Mouse (Mus musculus): ENCODE results near the gene Setd1b.

Gene Setd1b

DNA sequence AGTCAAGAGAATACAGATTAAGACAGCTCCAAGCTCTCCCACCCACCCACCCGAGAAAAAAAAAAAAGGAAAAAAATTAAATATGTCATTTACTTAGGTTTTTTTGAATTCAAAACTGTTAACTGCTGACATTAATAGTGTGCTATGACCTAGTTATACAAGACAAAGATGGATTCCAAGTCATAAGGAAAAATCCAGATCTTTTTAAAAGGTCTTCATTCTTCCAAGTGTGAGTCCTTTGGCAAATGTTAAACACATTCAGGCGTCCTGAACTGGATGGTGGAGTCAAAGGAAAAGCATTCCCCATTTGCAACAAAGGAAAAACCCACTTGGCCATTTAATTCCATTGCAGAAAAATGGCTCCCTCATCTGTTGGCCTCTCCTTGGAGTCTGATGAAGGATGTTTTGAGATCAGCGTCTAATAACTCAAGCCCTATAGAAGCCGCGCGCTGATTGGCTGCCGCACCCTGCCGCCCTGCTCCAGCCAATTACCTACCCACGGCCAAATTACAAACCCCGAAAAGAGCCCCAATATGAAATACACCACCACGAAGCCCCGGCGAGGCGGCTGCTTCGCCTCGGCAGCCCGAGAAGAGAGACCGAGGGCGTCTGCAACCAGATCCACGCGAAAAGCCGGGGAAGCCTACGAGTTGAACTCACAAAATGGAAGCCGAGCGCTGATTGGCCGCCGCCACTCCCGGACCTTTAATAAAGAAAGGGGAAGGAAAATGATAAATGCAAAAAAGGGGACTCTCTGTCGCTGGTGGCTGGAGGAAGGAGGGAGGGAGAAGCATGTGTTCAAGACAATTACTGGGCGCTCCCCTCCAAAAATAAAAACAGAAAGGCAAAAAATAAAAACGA, 1.1 kb upstream of the Setd1b start:
- DNase-seq (ENCODE audit: low read depth, low spot score), result peak; percentile 95

DNA sequence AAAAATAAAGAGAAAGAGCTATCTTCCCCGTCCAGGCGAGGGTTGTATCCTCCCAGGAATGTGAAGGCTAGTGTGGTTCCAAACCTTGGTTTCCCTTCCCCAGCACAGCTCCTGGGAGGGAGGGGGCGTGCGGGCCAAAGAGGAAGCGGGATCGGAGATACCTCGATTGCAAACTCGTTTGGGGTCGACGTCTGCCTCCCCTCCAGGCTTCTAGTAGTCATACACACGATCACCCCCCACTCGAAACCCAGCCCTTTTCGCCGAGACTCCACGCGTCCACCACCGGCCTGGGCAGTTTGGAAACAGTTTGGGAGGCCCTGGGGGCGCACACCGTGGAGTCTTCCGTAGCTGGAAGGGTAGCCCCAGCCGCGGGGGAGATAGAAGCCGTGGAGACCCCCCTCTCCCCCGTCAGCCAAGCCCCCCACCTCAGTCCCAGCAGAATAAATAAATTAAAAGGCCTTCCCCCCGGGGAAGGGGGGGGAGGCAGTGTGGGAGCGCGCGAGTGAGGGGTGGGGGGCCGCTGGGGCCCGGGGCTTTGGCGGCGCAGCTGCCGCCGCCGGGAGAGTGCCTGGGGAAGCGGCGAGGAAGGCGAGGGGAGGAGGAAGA, 335 bp upstream of the Setd1b start:
- DNase-seq (ENCODE audit: low read depth, low spot score), result peak; percentile 57

DNA sequence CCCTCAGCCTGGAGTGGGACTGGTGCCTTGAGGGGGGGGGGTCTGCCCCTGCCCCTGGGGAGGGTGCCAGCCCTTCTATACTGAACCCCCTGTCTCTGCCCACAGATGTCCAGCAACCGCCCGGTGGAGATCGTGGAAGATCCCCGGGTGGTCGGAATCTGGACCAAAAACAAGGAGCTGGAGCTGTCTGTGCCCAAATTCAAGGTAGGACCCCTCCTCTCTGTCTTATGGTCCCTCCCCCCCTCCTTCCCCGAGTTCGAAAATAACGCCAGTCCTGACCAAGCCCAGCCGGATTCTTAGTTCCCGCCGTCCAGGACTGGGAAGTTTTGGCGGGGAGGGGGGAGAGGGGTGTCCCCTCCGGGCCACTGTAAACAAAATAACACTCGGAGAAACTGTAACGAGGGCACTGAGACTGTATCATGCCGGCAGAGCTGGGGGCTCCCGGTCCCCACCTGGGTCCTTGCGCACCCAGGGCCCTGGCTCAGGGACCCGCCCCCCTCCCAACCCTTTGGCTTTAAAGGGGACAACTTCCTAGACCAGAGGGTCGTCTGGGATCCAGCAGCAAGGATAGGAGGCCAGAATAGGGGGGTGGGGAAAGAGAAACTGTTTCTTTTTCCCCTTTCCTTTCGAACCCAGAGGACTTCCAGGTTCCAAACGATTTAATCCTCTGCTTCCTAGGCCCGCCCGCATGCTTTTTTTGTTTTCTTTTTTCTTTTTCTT, 1.4 kb downstream of the Setd1b start:
- DNase-seq (ENCODE audit: low read depth, low spot score), result peak; percentile 62

DNA sequence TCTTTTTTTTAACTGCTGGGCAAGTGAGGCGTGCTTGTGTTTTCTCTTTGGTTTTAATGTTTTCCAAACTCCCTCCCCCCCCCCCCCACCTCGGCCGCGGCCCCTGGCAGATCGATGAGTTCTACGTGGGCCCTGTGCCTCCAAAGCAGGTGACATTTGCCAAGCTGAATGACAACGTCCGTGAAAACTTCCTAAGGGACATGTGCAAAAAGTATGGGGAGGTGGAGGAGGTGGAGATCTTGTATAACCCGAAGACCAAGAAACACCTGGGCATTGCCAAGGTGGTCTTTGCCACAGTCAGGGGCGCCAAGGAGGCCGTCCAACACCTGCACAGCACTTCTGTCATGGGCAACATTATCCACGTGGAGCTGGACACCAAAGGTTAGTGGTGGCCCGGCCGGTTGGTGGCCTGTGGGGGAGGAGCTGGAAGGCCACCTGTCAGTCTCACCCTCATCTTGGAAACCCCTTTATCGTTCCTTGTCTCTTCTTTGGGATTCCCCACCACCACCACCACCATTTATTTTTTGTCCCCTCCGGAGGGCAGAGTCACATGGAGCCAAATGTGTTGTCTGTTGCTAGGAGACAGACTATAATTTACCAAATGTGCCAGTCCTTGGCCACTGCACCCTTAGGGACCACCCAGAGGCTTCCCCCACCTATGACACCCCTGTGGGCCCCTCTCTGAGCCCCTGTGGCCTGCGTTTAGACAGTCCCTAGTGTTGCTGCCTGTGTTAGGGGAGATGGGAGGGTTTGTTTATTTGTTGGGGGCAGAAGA, 2.2 kb downstream of the Setd1b start:
- no peak for DNase-seq (ENCODE audit: low read depth, low spot score)

DNA sequence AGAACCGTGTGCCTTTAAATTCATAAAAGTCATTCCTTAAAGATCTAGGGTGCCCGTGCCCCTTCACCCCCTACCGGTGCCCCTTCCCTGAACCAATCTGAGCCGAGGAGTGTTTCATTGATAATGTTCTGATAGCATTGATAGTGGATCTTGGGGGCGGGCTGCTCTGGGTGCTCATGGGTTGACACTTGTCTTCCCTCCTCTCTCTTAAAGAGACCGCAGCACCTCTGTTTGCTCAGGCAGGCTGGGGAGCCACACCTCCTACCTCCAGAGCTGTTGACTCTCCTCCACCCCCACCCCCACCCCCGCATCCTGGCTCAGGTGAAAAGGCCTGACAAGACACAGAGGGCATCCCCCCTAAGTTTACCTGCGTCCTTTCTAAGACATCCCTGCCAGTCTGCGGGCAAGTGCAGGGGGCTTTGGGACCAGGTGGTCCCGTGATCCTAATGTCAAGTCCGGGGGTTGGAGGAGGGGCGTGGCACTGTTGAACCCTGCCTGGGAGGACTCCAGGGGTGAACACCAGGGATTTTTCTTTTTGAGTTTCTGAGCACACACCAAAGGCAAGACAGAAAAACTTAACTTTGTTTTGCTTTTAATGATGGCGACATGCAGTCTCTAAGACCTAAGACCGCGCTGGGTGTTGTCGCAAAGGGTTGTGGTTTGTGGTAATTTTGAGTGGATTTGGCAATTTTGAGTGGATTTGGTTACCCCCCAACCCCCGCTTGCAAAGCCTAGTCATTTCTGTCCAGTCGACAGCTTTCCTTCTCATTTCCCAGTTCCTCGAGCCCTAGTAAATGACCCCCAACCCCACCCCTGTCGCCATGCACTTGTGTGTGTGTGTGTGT, 3.0 kb downstream of the Setd1b start:
- no peak for DNase-seq (ENCODE audit: low read depth, low spot score)

DNA sequence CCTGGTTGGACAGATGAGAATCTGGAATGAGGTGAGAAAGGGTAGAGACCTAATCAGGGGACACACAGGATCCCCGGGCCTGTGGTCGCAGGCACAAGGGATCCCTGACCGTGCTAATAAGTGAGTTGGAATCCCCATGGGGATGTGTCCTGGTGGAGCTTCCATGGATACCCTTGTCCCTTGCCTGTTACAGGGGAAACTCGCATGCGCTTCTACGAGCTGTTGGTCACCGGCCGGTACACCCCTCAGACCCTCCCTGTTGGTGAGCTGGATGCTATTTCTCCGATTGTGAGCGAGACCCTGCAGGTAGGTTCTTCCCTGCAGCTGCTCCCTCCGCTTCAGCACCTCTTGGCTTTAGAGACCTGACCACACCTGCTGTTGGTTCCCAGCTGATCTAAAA, 4.4 kb downstream of the Setd1b start:
- no peak for DNase-seq (ENCODE audit: low read depth, low spot score)

DNA sequence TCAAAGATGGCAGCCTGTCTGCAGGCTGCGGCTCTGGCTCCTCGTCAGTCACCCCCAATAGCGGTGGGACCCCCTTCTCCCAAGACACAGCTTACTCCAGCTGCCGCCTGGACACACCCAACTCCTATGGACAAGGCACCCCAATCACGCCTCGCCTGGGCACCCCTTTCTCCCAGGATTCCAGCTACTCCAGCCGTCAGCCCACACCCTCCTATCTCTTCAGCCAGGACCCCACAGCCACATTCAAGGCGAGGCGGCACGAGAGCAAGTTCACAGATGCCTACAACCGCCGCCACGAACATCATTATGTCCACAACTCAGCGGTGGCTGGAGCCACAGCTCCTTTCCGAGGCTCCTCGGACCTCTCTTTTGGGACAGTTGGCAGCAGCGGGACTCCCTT, 5.6 kb downstream of the Setd1b start:
- no peak for DNase-seq (ENCODE audit: low read depth, low spot score)

DNA sequence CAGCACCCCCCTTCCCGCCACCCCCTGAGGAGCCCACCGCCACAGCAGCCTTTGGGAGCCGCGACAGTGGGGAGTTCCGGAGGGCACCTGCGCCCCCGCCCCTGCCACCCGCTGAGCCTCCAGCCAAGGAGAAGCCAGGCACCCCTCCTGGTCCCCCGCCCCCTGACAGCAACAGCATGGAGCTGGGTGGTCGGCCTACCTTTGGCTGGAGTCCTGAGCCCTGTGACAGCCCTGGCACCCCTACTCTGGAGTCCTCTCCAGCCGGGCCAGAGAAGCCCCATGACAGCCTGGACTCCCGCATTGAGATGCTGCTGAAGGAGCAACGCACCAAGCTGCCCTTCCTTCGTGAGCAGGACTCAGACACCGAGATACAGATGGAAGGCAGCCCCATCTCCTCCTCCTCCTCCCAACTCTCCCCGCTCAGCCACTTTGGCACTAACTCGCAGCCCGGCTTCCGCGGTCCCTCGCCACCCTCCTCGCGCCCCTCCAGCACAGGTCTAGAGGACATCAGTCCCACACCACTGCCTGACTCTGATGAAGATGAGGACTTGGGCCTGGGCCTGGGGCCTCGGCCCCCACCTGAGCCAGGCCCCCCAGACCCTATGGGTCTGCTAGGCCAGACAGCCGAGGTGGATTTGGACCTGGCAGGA, 6.2 kb downstream of the Setd1b start:
- no peak for DNase-seq (ENCODE audit: low read depth, low spot score)

DNA sequence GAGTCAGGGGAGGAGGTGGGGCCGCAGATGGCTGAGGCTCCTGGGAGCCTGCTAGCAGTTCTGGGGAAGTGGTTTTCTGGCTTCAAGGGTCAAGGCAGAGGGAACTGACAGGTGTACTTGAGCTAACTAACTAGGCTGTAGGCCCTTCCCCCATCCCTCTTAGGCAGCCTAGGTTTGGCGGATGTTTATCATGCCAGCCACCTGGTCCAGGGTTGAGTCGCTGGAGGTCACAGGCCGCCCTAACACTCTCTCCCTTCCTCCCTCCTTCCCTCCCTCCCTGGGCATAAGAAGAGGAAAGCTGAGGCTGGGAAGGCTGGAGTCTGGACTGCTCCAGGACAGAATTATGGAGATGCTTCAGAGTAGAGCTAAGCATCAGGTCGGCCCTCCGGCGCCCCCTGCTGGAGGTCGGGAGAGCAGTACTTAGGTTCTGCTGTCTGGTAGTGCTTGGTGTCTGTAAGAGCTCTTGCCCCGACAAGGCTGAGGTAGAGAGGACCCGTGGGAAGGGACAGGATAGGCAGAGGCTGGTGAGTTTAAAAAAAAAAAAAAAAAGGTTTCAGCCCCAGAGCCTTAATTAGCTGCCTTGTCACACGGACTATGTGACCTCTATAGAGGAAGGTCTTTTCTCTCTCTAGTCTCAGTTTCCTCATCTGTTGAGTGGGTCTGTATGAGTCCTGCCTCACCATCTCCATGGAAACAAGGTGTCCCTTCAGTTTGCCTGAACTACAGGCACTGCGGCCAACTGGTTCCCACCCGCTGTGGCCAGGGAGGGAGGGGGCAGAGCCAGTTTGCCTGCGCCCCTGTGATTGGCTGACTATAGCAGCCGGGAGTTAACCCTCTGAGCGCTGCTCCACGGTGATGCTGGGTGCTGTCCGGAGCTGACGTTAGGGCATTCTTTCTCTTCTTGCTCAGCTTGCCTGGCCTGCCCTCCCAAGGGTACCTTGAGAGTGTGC, 7.7 kb downstream of the Setd1b start:
- peak; percentile 90 for DNase-seq (ENCODE audit: low read depth, low spot score)

DNA sequence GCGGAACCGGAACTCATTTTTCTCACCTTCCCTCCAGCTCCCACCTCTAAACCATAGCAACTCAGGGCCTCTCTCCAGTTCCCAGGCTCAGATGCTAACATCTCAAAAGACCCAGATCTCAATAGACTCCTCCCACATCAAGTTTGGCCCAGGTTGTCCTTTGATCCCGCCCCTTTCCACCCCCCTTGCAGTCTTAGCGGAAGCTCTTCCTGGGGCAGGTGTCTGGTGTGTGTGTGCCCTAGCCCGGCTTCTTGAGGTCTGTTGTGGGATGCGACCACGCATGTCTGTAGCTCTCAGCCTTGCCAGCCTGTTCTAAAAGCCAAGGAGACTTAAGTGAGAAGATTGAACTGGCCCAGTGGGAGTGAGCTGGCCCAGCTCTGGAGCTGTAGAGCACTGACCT, 8.6 kb downstream of the Setd1b start:
- no peak for DNase-seq (ENCODE audit: low read depth, low spot score)

DNA sequence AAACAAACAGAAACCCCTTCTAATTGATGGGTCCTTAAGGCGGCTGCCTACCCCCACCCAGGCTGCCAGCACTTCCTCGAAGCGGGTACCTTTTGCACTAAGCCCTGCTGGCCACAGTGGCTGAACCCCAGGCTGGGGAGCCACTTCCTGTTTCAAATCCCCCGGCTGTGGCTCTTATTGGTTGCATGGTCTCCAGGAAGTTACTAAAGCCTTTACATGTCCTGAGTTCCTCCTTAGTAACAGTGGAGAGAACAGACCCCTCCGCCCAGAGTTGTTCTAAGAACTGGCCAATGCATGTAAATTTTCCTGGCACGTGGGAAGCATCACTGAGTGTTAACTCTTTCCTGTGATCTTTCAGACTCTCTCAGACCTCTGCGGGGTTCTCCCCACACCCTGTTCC, 9.1 kb downstream of the Setd1b start:
- DNase-seq (ENCODE audit: low read depth, low spot score), result no peak

DNA sequence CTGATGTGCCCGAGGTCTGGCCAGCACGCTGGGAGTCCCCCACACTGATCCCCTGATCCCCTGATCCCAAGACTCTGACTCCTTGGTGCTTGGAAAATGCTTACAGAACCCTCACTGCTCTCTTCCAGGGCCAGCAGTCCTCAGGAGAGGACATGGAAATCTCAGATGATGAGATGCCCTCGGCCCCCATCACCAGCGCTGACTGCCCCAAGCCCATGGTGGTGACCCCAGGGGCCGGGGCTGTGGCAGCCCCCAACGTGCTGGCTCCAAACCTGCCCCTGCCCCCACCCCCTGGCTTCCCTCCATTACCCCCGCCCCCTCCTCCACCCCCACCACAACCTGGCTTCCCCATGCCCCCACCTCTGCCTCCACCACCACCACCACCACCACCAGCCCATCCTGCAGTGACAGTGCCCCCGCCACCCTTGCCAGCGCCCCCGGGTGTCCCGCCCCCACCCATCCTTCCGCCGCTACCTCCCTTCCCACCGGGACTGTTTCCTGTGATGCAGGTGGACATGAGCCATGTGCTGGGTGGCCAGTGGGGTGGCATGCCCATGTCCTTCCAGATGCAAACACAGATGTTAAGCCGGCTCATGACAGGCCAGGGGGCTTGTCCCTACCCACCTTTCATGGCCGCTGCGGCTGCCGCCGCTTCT, 9.8 kb downstream of the Setd1b start:
- no peak for DNase-seq (ENCODE audit: low read depth, low spot score)

DNA sequence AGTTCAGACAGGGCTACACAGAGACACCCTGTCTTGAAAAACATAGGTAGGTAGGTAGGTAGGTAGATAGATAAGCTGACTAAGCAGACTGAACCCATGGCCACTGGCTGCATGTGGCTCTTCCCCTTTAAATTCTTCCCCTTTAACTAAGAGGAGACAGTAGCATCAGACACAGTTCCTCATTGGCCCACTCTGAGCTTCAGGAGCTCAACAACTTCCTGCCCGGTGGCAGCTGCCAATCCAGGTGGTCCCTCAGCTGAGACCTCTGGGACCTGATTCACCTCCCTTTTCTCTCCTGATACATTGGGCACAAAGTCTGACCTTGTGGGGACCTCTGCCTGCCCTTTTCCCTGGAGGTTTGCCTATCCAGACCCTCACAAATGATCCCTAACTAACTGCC, 10.9 kb downstream of the Setd1b start:
- DNase-seq (ENCODE audit: low read depth, low spot score), result no peak

DNA sequence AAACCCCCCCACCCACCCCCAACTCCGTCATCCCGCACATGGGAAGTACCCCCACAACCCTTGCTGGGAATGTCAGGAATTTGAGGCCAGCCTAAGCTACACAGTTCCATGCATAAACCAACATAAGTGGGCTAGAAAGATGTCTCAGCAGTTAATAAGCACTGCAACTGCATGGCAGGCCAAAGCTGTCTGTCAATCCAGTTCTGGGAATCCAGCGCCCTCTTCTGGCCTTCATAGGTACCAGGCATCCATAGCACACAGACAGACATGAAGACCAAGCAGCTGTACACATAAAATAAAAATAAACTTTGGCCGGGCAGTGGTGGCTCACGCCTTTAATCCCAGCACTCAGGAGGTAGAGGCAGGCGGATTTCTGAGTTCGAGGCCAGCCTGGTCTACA, 13.4 kb downstream of the Setd1b start:
- DNase-seq (ENCODE audit: low read depth, low spot score), result peak; percentile 72

DNA sequence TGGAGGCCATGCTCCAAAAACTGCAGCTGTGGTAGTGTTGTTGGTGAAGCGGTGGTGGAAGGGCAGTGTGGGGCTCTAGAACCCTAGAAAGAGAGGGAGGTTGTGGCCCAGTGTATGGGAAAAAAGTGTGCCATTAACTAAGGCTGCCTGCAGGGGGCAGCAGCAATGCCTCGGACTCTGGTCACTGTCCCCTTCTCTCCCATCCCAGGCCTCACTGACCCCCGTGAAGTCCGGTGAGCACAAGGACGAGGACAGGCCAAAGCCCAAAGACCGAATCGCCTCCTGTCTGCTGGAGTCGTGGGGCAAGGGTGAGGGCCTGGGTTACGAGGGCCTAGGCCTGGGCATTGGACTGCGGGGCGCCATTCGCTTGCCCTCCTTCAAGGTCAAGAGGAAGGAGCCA, 14.8 kb downstream of the Setd1b start:
- no peak for DNase-seq (ENCODE audit: low read depth, low spot score)

DNA sequence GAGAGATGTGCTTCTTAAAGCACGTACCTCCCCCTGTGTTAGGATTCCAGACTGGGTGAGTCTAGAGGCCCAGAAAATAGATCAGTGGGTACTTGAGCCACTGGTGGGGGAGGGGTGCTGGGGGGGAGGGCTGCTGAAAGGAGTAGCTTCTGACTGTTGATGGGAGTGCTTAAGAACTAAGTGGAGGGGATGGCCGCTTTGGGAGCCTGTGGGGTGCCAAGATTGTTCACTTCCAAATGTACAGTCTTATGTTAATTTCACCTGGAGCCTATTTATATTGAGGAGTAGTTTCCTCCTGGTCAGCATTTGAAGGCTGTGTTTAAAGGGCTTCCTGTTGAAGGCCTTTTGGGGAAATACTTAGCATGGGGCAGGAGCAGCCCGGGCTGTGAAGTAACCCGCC, 16.0 kb downstream of the Setd1b start:
- DNase-seq (ENCODE audit: low read depth, low spot score), result no peak

DNA sequence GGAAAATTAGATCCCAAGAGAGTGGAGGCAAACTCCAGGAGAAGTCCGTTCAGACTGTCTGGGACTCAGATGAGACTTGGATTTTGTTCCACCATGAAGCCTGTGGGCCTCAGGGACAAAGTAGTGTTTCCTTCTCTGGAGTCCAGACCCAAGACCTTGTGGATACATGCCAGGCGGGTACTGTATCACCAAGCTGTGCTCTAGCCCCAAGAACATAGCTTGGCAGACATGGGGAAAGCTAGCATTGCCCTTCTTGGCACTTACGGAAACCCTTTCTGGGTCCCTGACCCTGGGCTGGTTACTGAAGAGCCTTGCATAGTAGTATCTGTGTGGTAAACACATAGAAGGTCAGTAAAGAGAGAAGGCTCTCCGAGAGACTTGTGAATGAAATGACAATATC, 17.5 kb downstream of the Setd1b start:
- no peak for DNase-seq (ENCODE audit: low read depth, low spot score)

DNA sequence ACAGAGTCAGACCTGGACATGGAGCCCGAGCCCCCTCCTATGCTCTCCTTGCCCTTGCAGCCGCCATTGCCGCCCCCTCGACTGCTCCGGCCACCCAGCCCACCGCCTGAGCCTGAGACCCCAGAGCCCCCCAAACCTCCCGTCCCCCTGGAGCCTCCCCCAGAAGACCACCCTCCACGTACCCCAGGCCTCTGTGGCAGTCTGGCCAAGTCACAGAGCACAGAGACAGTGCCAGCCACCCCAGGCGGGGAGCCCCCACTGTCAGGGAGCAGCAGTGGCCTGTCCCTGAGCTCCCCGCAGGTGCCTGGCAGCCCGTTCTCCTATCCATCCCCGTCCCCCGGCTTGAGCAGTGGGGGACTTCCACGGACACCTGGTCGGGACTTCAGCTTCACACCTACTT, 17.9 kb downstream of the Setd1b start:
- no peak for DNase-seq (ENCODE audit: low read depth, low spot score)

DNA sequence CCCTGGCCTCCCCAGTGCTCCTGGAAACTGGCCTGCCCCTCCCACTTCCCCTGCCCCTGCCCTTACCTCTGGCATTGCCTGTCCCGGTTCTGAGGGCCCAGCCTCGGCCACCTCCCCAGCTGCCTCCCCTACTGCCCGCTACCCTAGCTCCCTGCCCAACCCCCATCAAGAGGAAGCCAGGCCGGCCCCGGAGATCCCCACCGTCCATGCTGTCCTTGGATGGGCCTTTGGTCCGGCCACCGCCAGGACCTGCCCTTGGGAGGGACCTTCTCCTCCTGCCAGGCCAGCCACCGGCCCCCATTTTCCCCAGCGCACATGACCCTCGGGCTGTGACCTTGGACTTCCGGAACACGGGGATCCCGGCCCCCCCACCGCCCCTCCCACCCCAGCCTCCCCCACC, 18.3 kb downstream of the Setd1b start:
- DNase-seq (ENCODE audit: low read depth, low spot score), result no peak

Data from forelimb bud, embryonic 11.5 days (tissue).